Mouse (Mus musculus) embryonic facial prominence, embryonic 15.5 days (tissue): ENCODE results near the gene Ccna2. TPM values are rescaled to one million over a fixed set of nuclear protein-coding genes. Genes with fewer than 3 reads are reported as not detected.
"Not testable (repeated sequence)": the region's sequence is repeated elsewhere in the genome, so short reads cannot be mapped to it uniquely, and the experiment has no call there.

Experiments used
- ATAC-seq: fragments of 200-750 bp; cut with Nextera tagmentation; 2 replicates; pipeline ENCODE4 v1.8.0; 2017; ENCODE audit warnings: low read depth, moderate TSS enrichment; ENCODE audit not compliant: insufficient number of reproducible peaks, low FRiP score, low TSS enrichment
- H3K27ac ChIP-seq: fragments of 300-500 bp; sonication (generic); replicated peaks from 2 replicates; pipeline ENCODE4 v1.5.1; 2015; ENCODE audit warnings: mild to moderate bottlenecking, inconsistent platforms
- H3K27me3 ChIP-seq: fragments of 300-500 bp; sonication (generic); 2 replicates; pipeline ENCODE4 v1.6.1; 2015; ENCODE audit warnings: inconsistent platforms
- H3K36me3 ChIP-seq: fragments of 300-500 bp; sonication (generic); 2 replicates; pipeline ENCODE4 v1.6.1; 2015; ENCODE audit warnings: mild to moderate bottlenecking, inconsistent platforms
- H3K4me1 ChIP-seq: fragments of 300-500 bp; sonication (generic); 2 replicates; pipeline ENCODE4 v1.6.1; 2015; ENCODE audit warnings: inconsistent platforms
- H3K4me2 ChIP-seq: fragments of 300-500 bp; sonication (generic); replicated peaks from 2 replicates; pipeline ENCODE4 v1.6.1; 2015; ENCODE audit warnings: mild to moderate bottlenecking, inconsistent platforms
- H3K4me3 ChIP-seq: fragments of 300-500 bp; sonication (generic); replicated peaks from 2 replicates; pipeline ENCODE4 v1.5.1; 2015; ENCODE audit warnings: mild to moderate bottlenecking, inconsistent platforms
- H3K9ac ChIP-seq: fragments of 300-500 bp; sonication (generic); 2 replicates; pipeline ENCODE4 v1.6.1; 2015; ENCODE audit warnings: inconsistent platforms
- H3K9me3 ChIP-seq: fragments of 300-500 bp; sonication (generic); replicated peaks from 2 replicates; pipeline ENCODE4 v1.6.1; 2016; ENCODE audit warnings: inconsistent platforms
- WGBS: fragments of 180-500 bp; shearing (Covaris S2); methylation state at CpG from one replicate; pipeline ENCODE4 v1.1.7; 2015; 5-methylcytosine and 5-hydroxymethylcytosine counted together
- polyA plus RNA-seq: library from polyadenylated mRNA; unstranded; fragments of >200 nt; fragmentation: Nextera tagmentation; extraction: Ambion mirVana; gene quantifications from 2 replicates; pipeline ENCODE4 v1.2.1, GENCODE M21; 2015

Gene Ccna2
- polyA plus RNA-seq = 133 and 135 TPM in 2 replicates

- H3K9ac ChIP-seq = peak within 1 kb of the TSS; percentile 44
- ATAC-seq = peak; percentile 100
- peak within 1 kb of the TSS; percentile 83 for H3K4me3 ChIP-seq
- peaks cover 24% of the 10 kb centered on the region for H3K4me1 ChIP-seq
- under 1% methylated on average over 59 of the region's 60 CpGs for WGBS
- peak within 1 kb of the TSS; percentile 77 for H3K27ac ChIP-seq
- H3K27me3 ChIP-seq = no peaks in the 10 kb centered on the region
- peak within 1 kb of the TSS; percentile 86 for H3K4me2 ChIP-seq
- peaks cover 25% of the 10 kb centered on the region for H3K36me3 ChIP-seq
- no peaks in the 10 kb centered on the region for H3K9me3 ChIP-seq
Measured at GRCm38 (mm10) chr3:36571827-36572378, at the start of gene Ccna2. Gene Ccna2 (minus strand): TSS chr3:36572150.

- Histone ChIP-seq H3K27me3 (no peaks in the 10 kb centered on the region), H3K4me3 (no peak overlapping the region), H3K36me3 (no peaks in the 10 kb centered on the region), H3K4me1 (no peaks in the 10 kb centered on the region), H3K4me2 (no peak overlapping the region), H3K9me3 (no peaks in the 10 kb centered on the region), H3K27ac (no peak overlapping the region), H3K9ac (no peak overlapping the region)
- 59% methylated on average over 7 of the region's 7 CpGs for WGBS
- ATAC-seq = no peak
Measured at GRCm38 (mm10) chr3:36618181-36618580, 46.2 kb upstream of the Ccna2 start.

GRCm38 (mm10) chr3:36613908-36614255 lies 41.9 kb upstream of the Ccna2 start:
- Histone ChIP-seq H3K27me3 (no peaks in the 10 kb centered on the region), H3K36me3 (no peaks in the 10 kb centered on the region), H3K27ac (no peak overlapping the region), H3K4me2 (peak overlapping the region; percentile 73), H3K9me3 (no peaks in the 10 kb centered on the region), H3K4me3 (no peak overlapping the region), H3K4me1 (no peaks in the 10 kb centered on the region), H3K9ac (no peak overlapping the region)
- WGBS = 64% methylated on average over 5 of the region's 5 CpGs
- no peak for ATAC-seq

GRCm38 (mm10) chr3:36613202-36613907 lies 41.4 kb upstream of the Ccna2 start, which contains the start of gene Bbs7:
Gene Bbs7 (minus strand): TSS chr3:36613477.
- H3K4me3 ChIP-seq = peak within 1 kb of the TSS; percentile 71
- H3K27me3 ChIP-seq = no peaks in the 10 kb centered on the region
- ATAC-seq = peak; percentile 99
- peak within 1 kb of the TSS; percentile 67 for H3K9ac ChIP-seq
- peak within 1 kb of the TSS; percentile 45; the same call in 1 of the 2 replicates for H3K27ac ChIP-seq
- 3% methylated on average over 38 of the region's 38 CpGs for WGBS
- H3K9me3 ChIP-seq = no peaks in the 10 kb centered on the region
- H3K4me2 ChIP-seq = peak within 1 kb of the TSS; percentile 73
- H3K36me3 ChIP-seq = no peaks in the 10 kb centered on the region
- no peaks in the 10 kb centered on the region for H3K4me1 ChIP-seq

- Histone ChIP-seq H3K27ac (peak overlapping the region; percentile 45; the same call in 1 of the 2 replicates), H3K9me3 (no peaks in the 10 kb centered on the region), H3K4me3 (peak overlapping the region; percentile 71), H3K4me2 (peak overlapping the region; percentile 73), H3K36me3 (no peaks in the 10 kb centered on the region), H3K27me3 (no peaks in the 10 kb centered on the region), H3K4me1 (no peaks in the 10 kb centered on the region), H3K9ac (peak overlapping the region; percentile 67)
- WGBS = 4% methylated on average over 6 of the region's 6 CpGs
- ATAC-seq = no peak
Measured at GRCm38 (mm10) chr3:36612687-36613086, 40.7 kb upstream of the Ccna2 start.

- H3K4me2 ChIP-seq = no peak overlapping the region
- H3K27ac ChIP-seq = no peak overlapping the region
- no peaks in the 10 kb centered on the region for H3K27me3 ChIP-seq
- no peak overlapping the region for H3K4me3 ChIP-seq
- no peaks in the 10 kb centered on the region for H3K9me3 ChIP-seq
- peaks cover 3% of the 10 kb centered on the region; the same call in 1 of the 2 replicates for H3K36me3 ChIP-seq
- H3K9ac ChIP-seq = no peak overlapping the region
- 80% methylated on average over 7 of the region's 7 CpGs for WGBS
- ATAC-seq = no peak
- H3K4me1 ChIP-seq = no peaks in the 10 kb centered on the region
Measured at GRCm38 (mm10) chr3:36605894-36606783, 34.2 kb upstream of the Ccna2 start.

- not testable (repeated sequence) for H3K9ac ChIP-seq, ATAC-seq, H3K27ac ChIP-seq, H3K9me3 ChIP-seq, H3K4me2 ChIP-seq, H3K27me3 ChIP-seq, H3K4me3 ChIP-seq, H3K36me3 ChIP-seq, H3K4me1 ChIP-seq
- WGBS = 90% methylated on average over 8 of the region's 9 CpGs
Measured at GRCm38 (mm10) chr3:36599773-36600172, 27.8 kb upstream of the Ccna2 start.

- no peak overlapping the region for H3K27ac ChIP-seq
- no peaks in the 10 kb centered on the region for H3K9me3 ChIP-seq
- H3K4me1 ChIP-seq = no peaks in the 10 kb centered on the region
- 0 out of 2 replicates have a peak, but pooled peaks cover 9% of the 10 kb centered on the region for H3K36me3 ChIP-seq
- no peak for ATAC-seq
- 71% methylated on average over 3 of the region's 3 CpGs for WGBS
- H3K9ac ChIP-seq = no peak overlapping the region
- H3K4me3 ChIP-seq = no peak overlapping the region
- no peaks in the 10 kb centered on the region for H3K27me3 ChIP-seq
- no peak overlapping the region for H3K4me2 ChIP-seq
Measured at GRCm38 (mm10) chr3:36598811-36599210, 26.9 kb upstream of the Ccna2 start.

- under 1% methylated on average over 46 of the region's 46 CpGs for WGBS
- H3K36me3 ChIP-seq = peaks cover 30% of the 10 kb centered on the region
- H3K4me1 ChIP-seq = peaks cover 24% of the 10 kb centered on the region
- H3K9ac ChIP-seq = peak overlapping the region; percentile 44
- no peaks in the 10 kb centered on the region for H3K27me3 ChIP-seq
- peak overlapping the region; percentile 83 for H3K4me3 ChIP-seq
- ATAC-seq = peak; percentile 0; the same call in 1 of the 2 replicates
- no peaks in the 10 kb centered on the region for H3K9me3 ChIP-seq
- H3K27ac ChIP-seq = peak overlapping the region; percentile 77
- H3K4me2 ChIP-seq = peak overlapping the region; percentile 86
Measured at GRCm38 (mm10) chr3:36571361-36571826, 556 bp downstream of the Ccna2 start.

GRCm38 (mm10) chr3:36569836-36570235 lies 2.1 kb downstream of the Ccna2 start:
- no peak for ATAC-seq
- Histone ChIP-seq H3K4me1 (peaks cover 24% of the 10 kb centered on the region), H3K36me3 (peaks cover 43% of the 10 kb centered on the region), H3K27ac (no peak overlapping the region), H3K27me3 (no peaks in the 10 kb centered on the region), H3K4me2 (peak overlapping the region; percentile 86), H3K9me3 (no peaks in the 10 kb centered on the region), H3K4me3 (peak overlapping the region; percentile 83), H3K9ac (no peak overlapping the region)
- 87% methylated on average over 5 of the region's 5 CpGs for WGBS

- Histone ChIP-seq H3K27ac (no peak overlapping the region), H3K27me3 (no peaks in the 10 kb centered on the region), H3K9ac (no peak overlapping the region), H3K9me3 (no peaks in the 10 kb centered on the region), H3K4me2 (no peak overlapping the region), H3K4me1 (no peaks in the 10 kb centered on the region), H3K36me3 (peaks cover 85% of the 10 kb centered on the region), H3K4me3 (no peak overlapping the region)
- WGBS = 90% methylated on average over 3 of the region's 3 CpGs
- ATAC-seq = no peak
Measured at GRCm38 (mm10) chr3:36563666-36564065, 8.3 kb downstream of the Ccna2 start.
